Mouse (Mus musculus) Patski (cell line): ENCODE measurements around the gene Krt20. TPM values are rescaled to one million over a fixed set of nuclear protein-coding genes. Genes with fewer than 3 reads are reported as not detected.

Experiments
- ATAC-seq: fragments of 100-300 bp; one replicate; pipeline ENCODE4 v1.8.0; 2021
- CTCF ChIA-PET: fragments of 350-600 bp; sonication (Branson Sonifier 250); formaldehyde crosslinking; loops from one replicate; lab custom pipeline; 2022; ENCODE audit warnings: inconsistent platforms; lab: Charles Lee
- POLR2A ChIA-PET: fragments of 350-600 bp; sonication (Branson Sonifier 250); formaldehyde crosslinking; loops from one replicate; lab custom pipeline; 2022; ENCODE audit warnings: antibody characterized with exemption, inconsistent platforms; lab: Charles Lee
- DNase-seq: peaks from one replicate; pipeline ENCODE4 v3.0.0-alpha.2; 2011; ENCODE audit warnings: low read depth, low spot score
- H3K27me3 ChIP-seq: fragments of 371-371 bp; one replicate; pipeline ENCODE4 v1.5.1; 2021
- CTCF ChIP-seq: fragments of 100-300 bp; IDR thresholded peaks from one replicate; pipeline ENCODE4 v1.5.1; 2021
- in situ Hi-C: fragments of 300-500 bp; cut with MboI; formaldehyde crosslinking; loops from 3 replicates; pipeline ENCODE4 v1.11.1; 2018; ENCODE audit warnings: low pct_unique_long_range_greater_than_20kb, mixed read lengths
- polyA plus RNA-seq: library from polyadenylated mRNA; unstranded; gene quantifications from one replicate; pipeline ENCODE4 v1.2.3, GENCODE M21; 2021

Krt20 gene
- not detected for polyA plus RNA-seq

- POLR2A ChIA-PET, result no interaction called here
- ATAC-seq (no peak), DNase-seq (no peak)
- CTCF ChIA-PET, result no interaction called here
- no peak for TF ChIP-seq CTCF
- H3K27me3 ChIP-seq, result no peaks in the 10 kb centered on the region
- in situ Hi-C loops, result no loop called here
Observed at GRCm38 (mm10) chr11:99437972-99438371, at the start of gene Krt20. TSS of gene Krt20 (minus strand) at chr11:99438150.

GRCm38 (mm10) chr11:99474981-99475380 lies 37.0 kb upstream of the Krt20 start:
- TF ChIP-seq CTCF, result no peak
- no peak for DNase-seq
- CTCF ChIA-PET, result no interaction called here
- in situ Hi-C loops, result loop anchor here (25.0 kb wide), 1 partner anchor 287 kb away; the partner anchor contains the start of gene Gm11595
- POLR2A ChIA-PET, result no interaction called here
- H3K27me3 ChIP-seq, result no peaks in the 10 kb centered on the region
- ATAC-seq, result no peak

DNA sequence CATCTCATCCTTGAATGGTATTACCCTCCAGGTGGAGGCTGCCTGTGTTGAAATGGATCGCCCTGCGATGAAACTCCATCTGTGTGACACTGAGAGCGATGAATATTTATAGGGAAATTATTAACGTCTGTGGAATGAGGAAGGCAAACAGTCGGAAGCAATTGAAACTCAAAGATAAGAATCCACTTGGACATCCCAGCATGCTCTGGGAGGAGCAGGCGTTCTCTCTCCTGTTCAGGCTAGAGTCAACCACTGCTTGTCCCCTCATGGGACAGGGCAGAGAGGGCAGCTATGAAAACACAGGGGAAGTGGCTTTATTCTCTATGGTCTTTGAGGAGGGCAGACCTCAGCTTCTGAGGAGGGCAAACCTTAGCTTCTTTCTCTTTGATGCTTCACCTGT lies 35.5 kb upstream of the Krt20 start:
- ChIA-PET POLR2A (no interaction called here), CTCF (no interaction called here)
- ATAC-seq, result no peak
- TF ChIP-seq CTCF, result no peak
- no peaks in the 10 kb centered on the region for H3K27me3 ChIP-seq
- in situ Hi-C loops, result no loop called here
- DNase-seq, result no peak

GRCm38 (mm10) chr11:99472405-99472804 lies 34.5 kb upstream of the Krt20 start:
- in situ Hi-C loops, result no loop called here
- POLR2A ChIA-PET, result interaction anchor here (0.6 kb wide), 1 partner anchor 431 kb away, joined by 5 read pairs; no protein-coding TSS in a partner anchor

DNA sequence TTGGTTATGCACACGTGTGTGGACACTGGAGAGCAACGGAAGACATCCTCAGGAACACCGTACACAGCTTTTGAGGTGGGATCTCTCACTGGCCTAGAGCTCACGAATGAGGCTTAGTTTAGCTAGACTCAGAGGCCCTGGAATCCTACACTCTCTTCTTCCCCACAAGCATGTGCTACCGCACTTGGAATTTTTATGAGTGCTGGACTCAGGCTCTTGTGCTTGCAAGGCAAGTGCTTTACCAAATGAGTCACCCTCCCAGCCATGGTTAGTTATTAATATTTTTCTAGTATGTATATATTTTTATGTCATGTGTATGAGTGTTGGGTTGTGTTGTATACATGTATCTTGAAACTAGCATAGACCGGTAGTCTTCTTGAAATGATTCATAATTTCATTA lies 34.0 kb upstream of the Krt20 start:
- DNase-seq (peak; percentile 54), ATAC-seq (peak; percentile 83)
- no peak for TF ChIP-seq CTCF
- H3K27me3 ChIP-seq, result no peaks in the 10 kb centered on the region
- CTCF ChIA-PET, result no interaction called here
- in situ Hi-C loops, result no loop called here
- POLR2A ChIA-PET, result no interaction called here

More at GRCm38 (mm10) chr11:99472405-99472804, 34.5 kb upstream of the Krt20 start:
- DNase-seq (peak; percentile 28), ATAC-seq (peak; percentile 44)
- CTCF ChIA-PET, result no interaction called here
- TF ChIP-seq CTCF, result no peak
- H3K27me3 ChIP-seq, result no peaks in the 10 kb centered on the region

DNA sequence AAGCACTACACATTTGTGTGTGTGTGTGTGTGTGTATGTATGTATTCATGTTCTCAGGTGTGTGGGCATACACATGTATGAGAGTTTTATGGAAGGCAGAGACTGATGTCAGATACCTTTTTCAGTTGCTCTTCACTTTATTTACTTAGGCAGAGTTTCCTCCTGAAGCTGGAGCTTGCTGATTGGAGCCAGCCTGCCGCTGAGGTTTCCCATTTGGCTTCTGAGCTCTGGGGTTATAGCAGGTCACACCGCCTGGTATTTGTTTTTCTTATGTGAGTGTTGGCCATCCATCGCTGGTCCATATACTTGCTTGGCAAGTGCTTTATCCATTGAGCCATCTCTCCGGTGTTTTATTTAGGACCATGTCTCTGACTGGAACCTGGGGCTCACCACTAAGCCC lies 31.3 kb upstream of the Krt20 start:
- ATAC-seq (no peak), DNase-seq (no peak)
- TF ChIP-seq CTCF, result no peak
- ChIA-PET POLR2A (no interaction called here), CTCF (no interaction called here)
- no peaks in the 10 kb centered on the region for H3K27me3 ChIP-seq
- in situ Hi-C loops, result loop anchor here (5.0 kb wide), 3 partner anchors 103 to 703 kb away; no protein-coding TSS in a partner anchor

DNA sequence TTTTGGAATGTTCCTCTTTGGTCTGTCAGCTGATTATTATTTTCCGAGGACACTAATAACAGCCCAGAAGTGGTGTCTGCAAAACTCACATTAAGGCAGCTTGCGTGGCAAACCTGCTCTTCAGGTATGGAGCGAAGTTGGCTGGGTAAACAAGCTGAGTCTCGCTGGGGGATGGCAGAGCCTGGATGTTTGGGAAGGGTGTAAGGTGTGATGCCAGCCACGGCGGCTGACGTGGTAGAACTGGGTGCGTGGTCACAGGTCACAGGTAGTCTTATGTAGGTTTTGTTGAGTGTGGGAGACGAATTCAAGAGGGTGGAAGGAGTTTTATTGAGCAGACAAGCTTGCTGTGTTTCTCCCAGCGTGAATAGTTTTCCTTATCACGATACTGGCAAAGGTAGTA lies 30.6 kb upstream of the Krt20 start:
- POLR2A ChIA-PET, result interaction anchor here (0.6 kb wide), 1 partner anchor 106 kb away, joined by 3 read pairs; no protein-coding TSS in a partner anchor
- DNase-seq (no peak), ATAC-seq (no peak)

GRCm38 (mm10) chr11:99466316-99466715 lies 28.4 kb upstream of the Krt20 start:
- no peak for TF ChIP-seq CTCF
- in situ Hi-C loops, result loop anchor here (5.0 kb wide), 3 partner anchors 106 to 706 kb away; no protein-coding TSS in a partner anchor
- POLR2A ChIA-PET, result no interaction called here

More for the DNA sequence above, 30.6 kb upstream of the Krt20 start:
- CTCF ChIA-PET, result no interaction called here
- TF ChIP-seq CTCF, result no peak
- H3K27me3 ChIP-seq, result no peaks in the 10 kb centered on the region
- in situ Hi-C loops, result loop anchor here (5.0 kb wide), 3 partner anchors 104 to 704 kb away; no protein-coding TSS in a partner anchor

GRCm38 (mm10) chr11:99464836-99465235 lies 26.9 kb upstream of the Krt20 start:
- ATAC-seq, result no peak
- in situ Hi-C loops, result loop anchor here (5.0 kb wide), 6 partner anchors 53 to 832 kb away; no protein-coding TSS in a partner anchor
- DNase-seq, result peak; percentile 44
- peak; percentile 81 for TF ChIP-seq CTCF
- H3K27me3 ChIP-seq, result no peaks in the 10 kb centered on the region
- POLR2A ChIA-PET, result no interaction called here
- CTCF ChIA-PET, result interaction anchor here (1.0 to 2.3 kb wide), 6 partner anchors 52 to 833 kb away, joined by 6 to 14 read pairs (median 9); no protein-coding TSS in a partner anchor

More at GRCm38 (mm10) chr11:99466316-99466715, 28.4 kb upstream of the Krt20 start:
- no peak for DNase-seq
- H3K27me3 ChIP-seq, result no peaks in the 10 kb centered on the region
- CTCF ChIA-PET, result interaction anchor here (1.0 to 2.5 kb wide), 2 partner anchors 107 to 703 kb away, joined by 3 to 7 read pairs; no protein-coding TSS in a partner anchor
- no peak for ATAC-seq

DNA sequence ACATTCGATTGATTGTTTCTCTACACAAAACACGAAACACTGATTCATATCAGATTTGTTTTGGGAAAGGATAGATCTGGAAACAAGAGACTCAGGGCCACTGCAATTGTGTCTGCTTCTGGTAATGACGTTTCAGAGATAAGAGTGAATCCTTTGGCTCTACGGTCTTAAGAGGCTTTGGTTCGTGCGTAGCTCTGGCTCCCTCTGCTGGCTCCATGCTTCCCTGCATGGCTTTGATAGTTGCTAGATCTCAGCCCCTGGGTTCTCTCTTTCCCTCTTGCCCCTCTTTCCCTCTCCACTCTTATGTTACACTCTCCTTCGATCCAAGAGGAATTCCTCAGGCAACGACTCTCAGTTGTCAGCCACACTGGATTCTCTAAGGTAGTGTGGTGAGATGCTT lies 25.2 kb upstream of the Krt20 start:
- H3K27me3 ChIP-seq, result no peaks in the 10 kb centered on the region
- POLR2A ChIA-PET, result no interaction called here
- TF ChIP-seq CTCF, result peak; percentile 64
- CTCF ChIA-PET, result interaction anchor here (1.6 to 2.3 kb wide), 6 partner anchors 51 to 835 kb away, joined by 5 to 14 read pairs (median 9); no protein-coding TSS in a partner anchor
- in situ Hi-C loops, result loop anchor here (5.0 kb wide), 3 partner anchors 51 to 834 kb away; no protein-coding TSS in a partner anchor
- ATAC-seq (no peak), DNase-seq (no peak)

DNA sequence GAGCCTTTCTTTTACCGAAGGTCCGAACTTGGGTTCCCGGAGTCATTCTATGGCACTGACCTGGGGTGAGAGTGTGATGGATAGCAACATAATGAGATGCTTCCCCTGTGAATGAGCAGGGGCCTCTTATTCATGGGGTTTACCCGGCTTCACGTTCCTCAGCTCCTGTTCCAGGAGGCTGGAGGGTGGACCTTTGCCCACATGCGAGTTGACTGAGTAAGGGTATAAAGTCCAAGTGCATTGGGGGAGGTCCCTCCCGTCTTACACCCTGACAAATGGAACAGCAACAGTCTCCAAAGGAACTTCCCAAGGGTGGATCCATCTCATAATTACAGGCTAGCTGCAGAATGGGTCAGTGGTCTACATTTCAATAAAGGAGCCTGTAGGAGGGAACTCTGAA lies 23.8 kb upstream of the Krt20 start:
- CTCF ChIA-PET, result interaction anchor here (0.6 kb wide), 1 partner anchor 834 kb away, joined by 3 read pairs; no protein-coding TSS in a partner anchor
- ATAC-seq, result no peak

More for the DNA sequence above, 23.8 kb upstream of the Krt20 start:
- TF ChIP-seq CTCF, result no peak
- DNase-seq, result no peak
- in situ Hi-C loops, result loop anchor here (5.0 kb wide), 3 partner anchors 49 to 836 kb away; no protein-coding TSS in a partner anchor
- no peaks in the 10 kb centered on the region for H3K27me3 ChIP-seq
- POLR2A ChIA-PET, result no interaction called here
